Comparison of ENCODE assay signal across 8 mouse cellular contexts in the genomic region with DNA sequence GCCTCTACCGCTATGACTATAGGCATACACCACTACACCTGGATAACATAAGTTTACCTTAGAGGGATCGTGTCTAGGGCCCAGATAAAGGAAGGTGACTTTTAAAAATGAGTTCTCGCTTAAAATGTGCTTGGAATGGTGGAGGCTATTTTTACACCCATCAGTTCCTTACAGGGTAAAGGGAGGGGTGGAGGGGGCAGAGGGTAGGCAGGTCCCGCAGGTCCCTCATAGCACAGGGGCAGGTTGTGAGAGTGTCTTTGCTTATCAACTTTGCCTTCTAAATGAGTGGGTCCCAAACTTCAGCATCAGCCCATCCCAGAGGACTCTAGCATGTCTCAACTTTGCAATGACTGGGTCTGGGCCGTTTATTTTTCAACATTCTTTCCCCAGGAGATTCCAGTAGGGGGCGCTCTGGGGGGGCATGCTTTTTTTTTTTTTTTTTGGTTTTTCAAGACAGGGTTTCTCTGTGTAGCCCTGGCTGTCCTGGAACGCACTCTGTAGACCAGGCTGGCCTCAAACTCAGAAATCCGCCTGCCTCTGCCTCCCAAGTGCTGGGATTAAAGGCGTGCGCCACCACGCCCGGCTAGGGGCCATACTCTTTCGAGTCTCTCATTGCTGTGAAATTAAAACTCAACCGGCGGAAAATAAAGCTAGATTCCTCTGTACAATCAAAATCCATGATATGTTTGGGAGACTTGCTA. TPM values are rescaled to one million over a fixed set of nuclear protein-coding genes. Genes with fewer than 3 reads are reported as not detected.
DNase-seq lines count a peak whose midpoint lies in the region; ATAC-seq lines count a peak whose summit lies in the region.

No protein-coding gene starts in this region.

- 57% methylated on average over 15 of the region's 15 CpGs for WGBS in limb, embryonic 12.5 days

- peak overlapping the region; percentile 82; the same call in 1 of the 2 replicates for H3K27ac ChIP-seq in limb, embryonic 12.5 days

- no peak for ATAC-seq in limb, embryonic 12.5 days (ENCODE audit: insufficient number of reproducible peaks, insufficient read depth, low FRiP score, low TSS enrichment, low read depth)

- 0 out of 2 replicates have a peak, but pooled peaks cover 3% of the 10 kb centered on the region for H3K27me3 ChIP-seq in erythroblast, embryonic 14.5 days (ENCODE audit: control insufficient read depth)
- H3K27me3 ChIP-seq in limb, embryonic 12.5 days: peaks cover 6% of the 10 kb centered on the region; the same call in 1 of the 2 replicates

- no peaks in the 10 kb centered on the region for H3K9me3 ChIP-seq in erythroblast, embryonic 14.5 days (ENCODE audit: control insufficient read depth, low read length)
- H3K9me3 ChIP-seq in limb, embryonic 12.5 days: no peaks in the 10 kb centered on the region

- H3K9ac ChIP-seq in limb, embryonic 12.5 days (replicated peaks): peak overlapping the region; percentile 55

- peak; percentile 38 for DNase-seq in adrenal gland, postnatal 14 days
- no peak for DNase-seq in adrenal gland, adult 2 months
- peak; percentile 53 for DNase-seq in CD4-positive helper T cell, adult 2 months (ENCODE audit: low read depth, low spot score)
- peak; percentile 66 for DNase-seq in naive thymus-derived CD4-positive, alpha-beta T cell, adult 2 months (ENCODE audit: low read depth)
- no peak for DNase-seq in embryo, embryonic 11 days
- DNase-seq in right cerebral cortex, adult 18-20 months: no peak

- peak overlapping the region; percentile 89 for H3K4me2 ChIP-seq in limb, embryonic 12.5 days

- H3K4me1 ChIP-seq in erythroblast, embryonic 14.5 days (ENCODE audit: control insufficient read depth): peaks cover 43% of the 10 kb centered on the region
- H3K4me1 ChIP-seq in limb, embryonic 12.5 days (replicated peaks): peaks cover 21% of the 10 kb centered on the region

- H3K4me3 ChIP-seq in erythroblast, embryonic 14.5 days (replicated peaks): peak overlapping the region; percentile 88
- H3K4me3 ChIP-seq in limb, embryonic 12.5 days (replicated peaks): peak overlapping the region; percentile 87

- no peaks in the 10 kb centered on the region for H3K36me3 ChIP-seq in erythroblast, embryonic 14.5 days (ENCODE audit: control insufficient read depth)
- no peaks in the 10 kb centered on the region for H3K36me3 ChIP-seq in limb, embryonic 12.5 days

RNA-seq across cellular contexts. Expression of a gene that starts 0.6 kb away (rescaled TPM):
- 40.4 and 44.8 TPM in 2 replicates for total RNA-seq in adrenal gland, postnatal 14 days (2021)
- total RNA-seq in adrenal gland, adult 2 months (2021): 10 to 100 TPM; 54.0 to 55.5 TPM
- polyA plus RNA-seq in adrenal gland, adult 2 months (2012; rRNA removed): 14.0 and 15.8 TPM in 2 replicates
- polyA plus RNA-seq in erythroblast, embryonic 14.5 days (2012): 0.44 and 0.56 TPM in 2 replicates
- 7.8 and 8.1 TPM in 2 replicates for polyA plus RNA-seq in limb, embryonic 12.5 days (2016; fragmentation: Nextera tagmentation; extraction: Ambion mirVana)

Comparison
In these comparisons a context has a peak if more than half of its experiments do, and no peak if none do; other contexts are left out.
1. DNase-seq: peak in adrenal gland, postnatal 14 days (single experiment), CD4-positive helper T cell, adult 2 months (single experiment) and naive thymus-derived CD4-positive, alpha-beta T cell, adult 2 months (single experiment); none in adrenal gland, adult 2 months (single experiment), embryo, embryonic 11 days (single experiment) and right cerebral cortex, adult 18-20 months (single experiment).